Comparison of ENCODE assay signal across 9 mouse cellular contexts in the genomic region with DNA sequence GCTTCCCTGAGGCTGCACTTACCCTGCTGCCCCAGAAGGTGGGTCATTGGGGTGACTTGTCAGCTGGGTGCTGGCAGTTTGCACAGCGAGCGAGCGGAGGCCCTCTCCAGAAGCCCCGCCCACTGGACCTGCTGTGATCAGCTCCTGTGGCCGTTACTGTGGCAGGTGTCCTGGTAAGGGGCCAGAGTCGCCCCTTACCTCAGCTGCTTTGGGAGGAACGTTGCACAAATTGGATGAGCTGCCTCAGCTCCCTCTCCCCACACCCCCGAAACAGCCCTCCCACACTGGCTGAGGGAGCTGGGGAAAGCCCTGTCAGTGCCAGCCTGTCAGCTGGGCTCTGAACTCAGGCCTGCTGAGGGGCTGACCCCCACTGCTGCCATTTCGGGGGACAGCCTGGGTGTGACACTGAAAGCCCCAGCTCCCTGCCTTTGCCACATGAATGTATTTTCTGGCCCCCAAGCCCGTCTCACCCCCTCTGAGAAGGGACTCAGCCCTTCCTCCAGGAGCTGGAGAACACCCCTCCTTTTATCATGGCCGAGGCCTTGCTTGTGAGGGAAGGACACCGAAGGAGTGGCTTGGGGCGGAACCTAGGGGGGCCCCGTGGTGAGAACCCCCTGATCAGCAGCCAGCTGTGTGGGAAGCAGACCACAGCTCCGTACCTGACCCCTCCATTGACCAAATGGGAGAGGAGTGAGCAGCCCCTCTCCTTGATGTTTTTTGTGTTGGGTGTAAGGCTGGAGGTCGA. TPM values are rescaled to one million over a fixed set of nuclear protein-coding genes. Genes with fewer than 3 reads are reported as not detected.
DNase-seq lines count a peak whose midpoint lies in the region; ATAC-seq and TF ChIP-seq lines count a peak whose summit lies in the region.
"Had no signal": no experiment of that assay in that cellular context is flagged by ENCODE, and none has a peak within 500 bp of the region (broad histone marks: within the 10 kb centered on the region; RNA-seq: fewer than 3 reads in every experiment).

No protein-coding gene starts in this region.

- whole genome bisulfite sequencing in cerebellum, adult 2 months = 13% methylated on average over 16 of the region's 16 CpGs

- H3K4me3 ChIP-seq in cerebellum, adult 2 months (replicated peaks; ENCODE audit: insufficient read depth, low read depth, low read length) = no peak overlapping the region

- TF ChIP-seq CTCF in cerebellum, adult 2 months (IDR thresholded peaks at IDR 0.05; ENCODE audit: borderline replicate concordance, insufficient read depth, low read depth, low read length) = no peak

- TF ChIP-seq POLR2A in cerebellum, adult 2 months (IDR thresholded peaks at IDR 0.05; ENCODE audit: borderline replicate concordance, insufficient read depth, low read length) = no peak

- peak overlapping the region; percentile 12; the same call in 1 of the 2 replicates for H3K27ac ChIP-seq in cerebellum, adult 2 months (ENCODE audit: insufficient read depth, low read length)

- ATAC-seq in granulocyte monocyte progenitor cell, adult 5-6 weeks (replicated peaks; ENCODE audit: poor library complexity, severe bottlenecking) = peak; percentile 40
- ATAC-seq in megakaryocyte-erythroid progenitor cell, adult 5-6 weeks (replicated peaks; ENCODE audit: low FRiP score, low TSS enrichment, poor library complexity, severe bottlenecking) = peak; percentile 57

- H3K4me1 ChIP-seq in cerebellum, adult 2 months (ENCODE audit: control insufficient read depth, insufficient read depth, low read length) = peaks cover 22% of the 10 kb centered on the region

- H3K27me3 ChIP-seq in cerebellum, adult 2 months (ENCODE audit: control insufficient read depth, insufficient read depth, low read length) = no peaks in the 10 kb centered on the region

- DNase-seq in cerebellum, adult 2 months = peak; percentile 54 to 61
- no peak for DNase-seq in cerebellum, adult 8-10 months
- DNase-seq in testis, postnatal 10 days (ENCODE audit: low spot score) = peak; percentile 82
- DNase-seq in testis, postnatal 14 days (ENCODE audit: low spot score) = no peak
- DNase-seq in kidney, postnatal 14 days = peak; percentile 69
- no peak for DNase-seq in yolk sac, embryonic 10.5 days (ENCODE audit: low spot score)

RNA-seq across cellular contexts. Expression of a gene that starts 6.7 kb away (rescaled TPM):
- not detected in 2 replicates for polyA plus RNA-seq in cerebellum, adult 2 months (2012; rRNA removed)
- total RNA-seq in granulocyte monocyte progenitor cell, adult 5-6 weeks (2014; fragmentation: Nextera tagmentation) = not detected in 2 replicates
- total RNA-seq in granulocyte monocyte progenitor cell, adult 5-6 weeks (2017) = not detected in 2 replicates
- not detected in 2 replicates for total RNA-seq in megakaryocyte-erythroid progenitor cell, adult 5-6 weeks (2014; fragmentation: Nextera tagmentation)
- not detected in 2 replicates for total RNA-seq in megakaryocyte-erythroid progenitor cell, adult 5-6 weeks (2017)
- total RNA-seq: neutrophil, adult 5-6 weeks had no signal

RNA-seq across cellular contexts. Expression of a gene that starts 6.9 kb away (rescaled TPM):
- polyA plus RNA-seq in cerebellum, adult 2 months (2012; rRNA removed) = 410 and 442 TPM in 2 replicates
- 335 and 473 TPM in 2 replicates for total RNA-seq in granulocyte monocyte progenitor cell, adult 5-6 weeks (2014; fragmentation: Nextera tagmentation)
- 226 and 299 TPM in 2 replicates for total RNA-seq in granulocyte monocyte progenitor cell, adult 5-6 weeks (2017)
- 367 and 396 TPM in 2 replicates for total RNA-seq in megakaryocyte-erythroid progenitor cell, adult 5-6 weeks (2014; fragmentation: Nextera tagmentation)
- total RNA-seq in megakaryocyte-erythroid progenitor cell, adult 5-6 weeks (2017) = 155 and 173 TPM in 2 replicates

RNA-seq across cellular contexts. Expression of a gene that starts 8.0 kb away (rescaled TPM):
- polyA plus RNA-seq in cerebellum, adult 2 months (2012; rRNA removed) = 59.8 and 61.2 TPM in 2 replicates
- total RNA-seq in granulocyte monocyte progenitor cell, adult 5-6 weeks (2014; fragmentation: Nextera tagmentation) = 21.0 and 21.7 TPM in 2 replicates
- total RNA-seq in granulocyte monocyte progenitor cell, adult 5-6 weeks (2017) = 5.2 and 7.7 TPM in 2 replicates
- 19.8 and 39.2 TPM in 2 replicates for total RNA-seq in megakaryocyte-erythroid progenitor cell, adult 5-6 weeks (2014; fragmentation: Nextera tagmentation)
- total RNA-seq in megakaryocyte-erythroid progenitor cell, adult 5-6 weeks (2017) = 7.9 and 10.8 TPM in 2 replicates

RNA-seq across cellular contexts. Expression of a gene that starts 24.0 kb away (rescaled TPM):
- 54.8 and 55.3 TPM in 2 replicates for polyA plus RNA-seq in cerebellum, adult 2 months (2012; rRNA removed)
- 31.2 and 36.5 TPM in 2 replicates for total RNA-seq in granulocyte monocyte progenitor cell, adult 5-6 weeks (2014; fragmentation: Nextera tagmentation)
- 18.3 and 28.9 TPM in 2 replicates for total RNA-seq in granulocyte monocyte progenitor cell, adult 5-6 weeks (2017)
- total RNA-seq in megakaryocyte-erythroid progenitor cell, adult 5-6 weeks (2014; fragmentation: Nextera tagmentation) = 51.2 and 51.5 TPM in 2 replicates
- total RNA-seq in megakaryocyte-erythroid progenitor cell, adult 5-6 weeks (2017) = 26.6 and 34.2 TPM in 2 replicates

RNA-seq across cellular contexts. Expression of a gene that starts 27.0 kb away (rescaled TPM):
- polyA plus RNA-seq in cerebellum, adult 2 months (2012; rRNA removed) = 125 and 135 TPM in 2 replicates
- not detected in 2 replicates for total RNA-seq in granulocyte monocyte progenitor cell, adult 5-6 weeks (2014; fragmentation: Nextera tagmentation)
- total RNA-seq in granulocyte monocyte progenitor cell, adult 5-6 weeks (2017) = not detected in 2 replicates
- total RNA-seq in megakaryocyte-erythroid progenitor cell, adult 5-6 weeks (2014; fragmentation: Nextera tagmentation) = not detected in 2 replicates
- not detected in 2 replicates for total RNA-seq in megakaryocyte-erythroid progenitor cell, adult 5-6 weeks (2017)
- total RNA-seq: neutrophil, adult 5-6 weeks had no signal

Comparison
In these comparisons a context has a peak if more than half of its experiments do, and no peak if none do; other contexts are left out.
1. DNase-seq: peak in cerebellum, adult 2 months (2 of 2), testis, postnatal 10 days (single experiment) and kidney, postnatal 14 days (single experiment); none in cerebellum, adult 8-10 months (single experiment), testis, postnatal 14 days (single experiment) and yolk sac, embryonic 10.5 days (single experiment).